Mouse (Mus musculus): ENCODE measurements around the gene Ccdc171.

- no peak for TF ChIP-seq POLR2A (IDR thresholded peaks at IDR 0.05; ENCODE audit: borderline replicate concordance, insufficient read depth, low read length)
- no peak for TF ChIP-seq CTCF (IDR thresholded peaks at IDR 0.05; ENCODE audit: borderline replicate concordance, insufficient read depth, low read depth, low read length)
These were observed 2.6 kb downstream of the Ccdc171 start for GRCm38 (mm10) chr4:83527921-83528320.
